Mouse (Mus musculus): ENCODE data around the gene Pten. TPM values are rescaled to one million over a fixed set of nuclear protein-coding genes. Genes with fewer than 3 reads are reported as not detected.
A peak's percentile ranks its signal among the peaks of the same experiment; 100 is the strongest.

Gene Pten
- total and polyA plus RNA-seq, 3 experiments, result 31.4 to 134 (median 105) TPM

DNA sequence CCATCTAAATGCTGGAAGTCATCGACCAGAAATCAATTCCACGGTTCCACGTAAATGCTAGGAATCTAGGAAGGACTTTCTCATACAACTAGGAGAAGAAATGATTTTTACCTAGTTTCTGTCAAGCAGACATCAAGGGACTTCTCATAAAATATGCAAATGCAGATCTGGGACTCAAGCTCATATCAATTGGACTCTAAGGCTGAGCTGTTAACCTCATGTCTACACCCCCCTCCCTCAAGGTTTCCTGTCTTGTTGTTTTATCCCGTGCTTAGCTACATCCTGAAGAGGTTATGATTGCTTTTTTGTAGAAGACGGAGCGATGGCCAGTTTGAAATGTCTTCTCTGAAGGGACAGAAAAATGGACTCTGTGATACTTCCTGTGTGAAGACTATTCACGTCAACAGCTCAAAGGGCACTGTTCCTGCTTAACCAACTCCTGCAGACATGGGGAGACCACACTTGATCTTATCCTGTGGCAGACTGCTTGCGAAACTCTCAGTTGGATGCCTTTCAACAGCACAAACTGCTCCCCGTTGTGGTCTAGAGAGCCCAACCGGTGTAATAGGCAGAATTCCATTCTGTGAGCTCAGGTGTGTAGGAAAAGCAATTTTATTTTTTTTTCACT, 111.9 kb downstream of the Pten start:
- TF ChIP-seq POLR2AphosphoS5 (IDR thresholded peaks at IDR 0.05; ENCODE audit: insufficient replicate concordance, low read depth, low read length) (no peak), CTCF (IDR thresholded peaks at IDR 0.05; ENCODE audit: low read depth, low read length) (no peak), GATA2 (IDR thresholded peaks at IDR 0.05; ENCODE audit: borderline replicate concordance, low read depth, low read length) (no peak), TAL1 (conservative IDR thresholded peaks at IDR 0.05; ENCODE audit: low read depth, low read length) (no peak), GATA1 (IDR thresholded peaks at IDR 0.05; ENCODE audit: borderline replicate concordance, low read length) (no peak)
- peak; percentile 10 for DNase-seq (ENCODE audit: low spot score)
- ATAC-seq (ENCODE audit: extremely low read depth, insufficient number of reproducible peaks, low FRiP score, poor library complexity, severe bottlenecking), result no peak
- H3K9me3 ChIP-seq (replicated peaks), result no peaks in the 10 kb centered on the region
- H3K4me3 ChIP-seq (ENCODE audit: low read depth, low read length), result no peak overlapping the region
- H3K4me1 ChIP-seq (ENCODE audit: insufficient read depth, low read depth, low read length), result peaks cover 28% of the 10 kb centered on the region
- H3K36me3 ChIP-seq (replicated peaks), result no peaks in the 10 kb centered on the region
- peaks cover 17% of the 10 kb centered on the region for H3K27me3 ChIP-seq (ENCODE audit: insufficient read depth, low read length)

DNA sequence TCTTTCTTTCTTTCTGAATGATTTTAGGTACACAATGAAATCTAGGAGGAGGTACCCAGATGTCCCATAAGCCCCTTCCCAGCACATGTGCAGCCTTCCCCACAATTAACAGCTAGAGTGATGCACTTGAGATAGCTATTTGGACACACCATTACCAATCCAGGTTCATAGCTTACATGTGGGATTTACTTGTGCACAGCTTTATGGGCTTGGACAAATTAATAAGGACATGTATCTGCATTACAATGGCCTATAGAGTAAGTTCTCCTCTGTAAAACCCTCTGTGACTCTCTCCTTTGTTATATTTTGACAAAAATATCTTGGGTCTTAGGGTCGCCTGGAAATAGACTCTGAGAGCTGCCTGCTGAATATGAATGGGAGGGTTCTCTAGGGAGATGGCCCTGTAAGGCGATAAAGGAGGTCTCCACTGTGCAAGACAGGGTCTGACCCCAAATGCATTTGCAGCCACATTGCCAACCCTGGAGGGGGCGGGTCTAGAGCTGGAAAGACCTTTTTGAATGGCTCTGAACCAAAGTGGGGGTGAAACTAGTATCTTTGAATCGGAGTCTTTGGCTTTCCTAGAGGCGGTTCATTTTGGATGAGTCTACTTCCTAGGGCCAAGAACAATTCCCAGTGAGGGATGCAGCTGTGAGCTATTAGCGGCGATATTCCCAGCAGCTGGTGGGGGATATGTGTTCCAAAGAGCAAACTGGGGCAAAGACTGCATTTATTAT, 116.8 kb downstream of the Pten start:
- ATAC-seq (ENCODE audit: extremely low read depth, insufficient number of reproducible peaks, low FRiP score, poor library complexity, severe bottlenecking), result no peak
- Histone ChIP-seq H3K4me3 (ENCODE audit: low read depth, low read length) (no peak overlapping the region), H3K36me3 (replicated peaks) (no peaks in the 10 kb centered on the region), H3K4me1 (ENCODE audit: insufficient read depth, low read depth, low read length) (peaks cover 16% of the 10 kb centered on the region), H3K9me3 (replicated peaks) (no peaks in the 10 kb centered on the region), H3K27me3 (ENCODE audit: insufficient read depth, low read length) (peaks cover 6% of the 10 kb centered on the region)
- TF ChIP-seq TAL1 (conservative IDR thresholded peaks at IDR 0.05; ENCODE audit: low read depth, low read length) (no peak), POLR2AphosphoS5 (IDR thresholded peaks at IDR 0.05; ENCODE audit: insufficient replicate concordance, low read depth, low read length) (no peak), GATA2 (IDR thresholded peaks at IDR 0.05; ENCODE audit: borderline replicate concordance, low read depth, low read length) (no peak), GATA1 (IDR thresholded peaks at IDR 0.05; ENCODE audit: borderline replicate concordance, low read length) (no peak), CTCF (IDR thresholded peaks at IDR 0.05; ENCODE audit: low read depth, low read length) (no peak)
- no peak for DNase-seq (ENCODE audit: low spot score)

Other genes with a start within 250 kb of the Pten start
- gene Papss2, start 161.7 kb upstream of the Pten start, total RNA-seq (2014; fragmentation: Nextera tagmentation), result 66.2 and 85.0 TPM in 2 replicates
- gene Papss2, start 161.7 kb upstream of the Pten start, total RNA-seq (2017), result 139 and 164 TPM in 2 replicates
- 4.3 and 7.0 TPM in 2 replicates for gene Papss2, start 161.7 kb upstream of the Pten start, polyA plus RNA-seq (2012)
- gene Atad1, start 17.7 kb upstream of the Pten start, total RNA-seq (2014; fragmentation: Nextera tagmentation), result 102 and 117 TPM in 2 replicates
- 53.5 and 69.8 TPM in 2 replicates for gene Atad1, start 17.7 kb upstream of the Pten start, total RNA-seq (2017)
- 1.4 and 2.3 TPM in 2 replicates for gene Atad1, start 17.7 kb upstream of the Pten start, polyA plus RNA-seq (2012)

All from G1E (cell line).